Mouse (Mus musculus): ENCODE measurements around the gene Mbd5.

Gene Mbd5

GRCm38 (mm10) chr2:49345786-49346185 lies 396.5 kb downstream of the Mbd5 start:
- DNase-seq (ENCODE audit: low read depth, low spot score) = no peak

GRCm38 (mm10) chr2:49349813-49350212 lies 400.5 kb downstream of the Mbd5 start:
- DNase-seq (ENCODE audit: low read depth, low spot score) = no peak

GRCm38 (mm10) chr2:49350852-49351251 lies 401.5 kb downstream of the Mbd5 start:
- DNase-seq (ENCODE audit: low read depth, low spot score) = no peak

GRCm38 (mm10) chr2:49354066-49354465 lies 404.8 kb downstream of the Mbd5 start:
- DNase-seq (ENCODE audit: low read depth, low spot score) = no peak

GRCm38 (mm10) chr2:49355867-49356266 lies 406.6 kb downstream of the Mbd5 start:
- no peak for DNase-seq (ENCODE audit: low read depth, low spot score)

- no peak for DNase-seq (ENCODE audit: low read depth, low spot score)
These were observed 409.0 kb downstream of the Mbd5 start for GRCm38 (mm10) chr2:49358128-49358814.

GRCm38 (mm10) chr2:49358839-49359520 lies 409.7 kb downstream of the Mbd5 start:
- DNase-seq (ENCODE audit: low read depth, low spot score) = no peak

GRCm38 (mm10) chr2:49359706-49360105 lies 410.4 kb downstream of the Mbd5 start:
- no peak for DNase-seq (ENCODE audit: low read depth, low spot score)

GRCm38 (mm10) chr2:49364546-49364945 lies 415.2 kb downstream of the Mbd5 start:
- no peak for DNase-seq (ENCODE audit: low read depth, low spot score)

GRCm38 (mm10) chr2:49366878-49367545 lies 417.7 kb downstream of the Mbd5 start:
- DNase-seq (ENCODE audit: low read depth, low spot score) = no peak

- DNase-seq (ENCODE audit: low read depth, low spot score) = no peak
These were observed 418.2 kb downstream of the Mbd5 start for GRCm38 (mm10) chr2:49367546-49367917.

GRCm38 (mm10) chr2:49371632-49372031 lies 422.3 kb downstream of the Mbd5 start:
- no peak for DNase-seq (ENCODE audit: low read depth, low spot score)

- no peak for DNase-seq (ENCODE audit: low read depth, low spot score)
These were observed 423.3 kb downstream of the Mbd5 start for GRCm38 (mm10) chr2:49372586-49372985.

Data from c-Kit-negative CD71-positive TER-119-positive erythroid progenitor cells, embryonic 14.5 days (primary cell).